Mouse (Mus musculus) olfactory bulb, adult 2 months (tissue): ENCODE results near the gene Mrps23.

Experiments used
- CTCF ChIP-seq: fragments of 200-500 bp; IDR thresholded peaks from 2 replicates; pipeline ENCODE4 v1.5.1; 2012; ENCODE audit warnings: low read depth, mild to moderate bottlenecking, low read length, moderate library complexity; ENCODE audit not compliant: insufficient read depth
- POLR2A ChIP-seq: fragments of 200-500 bp; IDR thresholded peaks from 2 replicates; pipeline ENCODE4 v1.6.1; 2012; ENCODE audit warnings: mild to moderate bottlenecking, low read depth, low read length, moderate library complexity; ENCODE audit not compliant: insufficient read depth

GRCm38 (mm10) chr11:88235221-88236203 is 31.3 kb downstream of the Mrps23 start:
- TF ChIP-seq CTCF (no peak), POLR2A (no peak)
